Mouse (Mus musculus) activated CD4-positive, CD25-positive, alpha-beta regulatory T cell, adult 4 months (primary cell): ENCODE results near the gene Ecm2. TPM values are rescaled to one million over a fixed set of nuclear protein-coding genes. Genes with fewer than 3 reads are reported as not detected.

Experiments used
- polyA plus RNA-seq, 2 experiments: library from polyadenylated mRNA; unstranded; fragments of 100-300 nt; shearing (Covaris generic); gene quantifications; one replicate each; pipeline ENCODE4 v1.2.1; 2017

Ecm2 gene
- polyA plus RNA-seq, 2 experiments from 2014 or later = 0.08 to 0.26 TPM

Other genes starting within 250 kb of the Ecm2 start
- gene Fgd3, start 184.5 kb upstream of the Ecm2 start, polyA plus RNA-seq = 10 to 100 TPM; 11.5 to 13.7 TPM
- 1 to 10 TPM; 5.8 to 6.2 TPM for gene Bicd2, start 163.2 kb upstream of the Ecm2 start, polyA plus RNA-seq
- 1 to 10 TPM; 2.7 to 4.6 TPM for gene Ippk, start 83.6 kb upstream of the Ecm2 start, polyA plus RNA-seq
- gene Tes3-ps, start 11.5 kb upstream of the Ecm2 start, polyA plus RNA-seq = 1 to 10 TPM; 6.6 to 7.3 TPM
- gene Aspn, start 39.6 kb downstream of the Ecm2 start, polyA plus RNA-seq = under 1 TPM; 0.27 to 0.46 TPM
- gene Omd, start 77.7 kb downstream of the Ecm2 start, polyA plus RNA-seq = under 1 TPM; 0.41 to 0.65 TPM
- gene Ogn, start 103.2 kb downstream of the Ecm2 start, polyA plus RNA-seq = under 1 TPM in 1 of 2 experiments, not detected in 1; 0.29 TPM
- gene Cenpp, start 148.0 kb downstream of the Ecm2 start, polyA plus RNA-seq = 10 to 100 TPM in 1 of 2 experiments, 1 to 10 TPM in 1; 8.9 to 10.0 TPM
- gene Nol8, start 148.3 kb downstream of the Ecm2 start, polyA plus RNA-seq = 10 to 100 TPM; 40.7 to 42.2 TPM
- 10 to 100 TPM; 36.3 to 36.4 TPM for gene Iars, start 177.3 kb downstream of the Ecm2 start, polyA plus RNA-seq